ENCODE assay signal across 11 mouse cellular contexts in the genomic region with DNA sequence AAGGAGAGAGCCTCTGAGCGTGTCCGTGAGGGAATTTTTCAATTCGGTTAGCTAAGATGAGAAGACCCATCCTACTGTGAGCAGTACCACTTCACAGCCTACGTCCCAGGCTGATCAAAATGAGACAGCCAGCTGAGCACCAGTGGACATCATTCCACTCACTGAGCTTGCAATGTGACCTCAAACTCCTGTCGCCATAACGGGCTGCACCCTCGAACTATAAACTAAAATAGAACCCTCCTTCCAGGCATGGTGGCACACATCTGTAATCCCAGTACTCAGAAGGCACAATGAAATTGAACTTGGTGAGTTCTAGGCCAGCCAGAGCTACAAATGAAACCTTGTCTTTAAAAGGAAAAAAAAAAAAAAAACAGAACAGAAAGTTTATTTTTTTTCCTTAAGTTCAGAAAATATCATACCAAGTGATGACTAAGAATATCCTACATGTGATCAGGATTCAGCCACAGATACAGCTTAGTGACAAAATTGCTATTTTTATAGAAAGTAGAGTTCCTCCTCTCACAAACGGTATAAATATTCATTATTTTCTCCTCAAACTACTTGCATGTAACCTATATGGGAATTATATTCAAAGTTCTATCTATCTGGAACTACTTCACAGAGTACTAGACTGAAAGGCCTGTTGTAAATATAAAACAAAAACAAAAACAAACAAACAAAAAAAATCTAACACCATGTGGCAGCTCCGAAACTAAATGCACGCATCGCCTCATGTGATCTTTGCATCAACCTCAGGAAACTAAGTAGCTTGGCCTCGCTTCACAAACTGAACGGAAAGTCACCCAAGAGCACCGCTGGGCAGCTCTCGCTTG. TPM values are rescaled to one million over a fixed set of nuclear protein-coding genes. Genes with fewer than 3 reads are reported as not detected.
A peak's percentile ranks its signal among the peaks of the same experiment; 100 is the strongest.
DNase-seq lines count a peak whose midpoint lies in the region; ATAC-seq and TF ChIP-seq lines count a peak whose summit lies in the region.
"Had no signal": no experiment of that assay in that cellular context is flagged by ENCODE, and none has a peak within 500 bp of the region (broad histone marks: within the 10 kb centered on the region; RNA-seq: fewer than 3 reads in every experiment).

No protein-coding gene starts in this region.

- no peak for TF ChIP-seq CTCF in C2C12 (IDR thresholded peaks at IDR 0.05; ENCODE audit: control insufficient read depth, insufficient read depth, insufficient read length)
- TF ChIP-seq CTCF in cerebellum, adult 2 months (IDR thresholded peaks at IDR 0.05; ENCODE audit: borderline replicate concordance, insufficient read depth, low read depth, low read length) = no peak
- no peak for TF ChIP-seq CTCF in intestine, postnatal 0 days (IDR thresholded peaks at IDR 0.05; ENCODE audit: low read depth)

- peaks cover 99% of the 10 kb centered on the region for H3K79me2 ChIP-seq in C2C12 (ENCODE audit: control insufficient read depth, insufficient read depth)
- H3K79me2 ChIP-seq in macrophage (ENCODE audit: inconsistent target) = peaks cover 93% of the 10 kb centered on the region

- TF ChIP-seq POLR2A in cerebellum, adult 2 months (IDR thresholded peaks at IDR 0.05; ENCODE audit: borderline replicate concordance, insufficient read depth, low read length) = no peak

- H3K36me3 ChIP-seq in heart, embryonic 10.5 days = no peaks in the 10 kb centered on the region
- H3K36me3 ChIP-seq in C2C12 (ENCODE audit: control insufficient read depth, insufficient read depth) (peaks cover 14% of the 10 kb centered on the region), macrophage (ENCODE audit: inconsistent target) (peaks cover 36% of the 10 kb centered on the region)
- peaks cover 12% of the 10 kb centered on the region; the same call in 1 of the 2 replicates for H3K36me3 ChIP-seq in intestine, postnatal 0 days (ENCODE audit: control insufficient read depth, insufficient read depth)
- H3K36me3 ChIP-seq: forebrain, embryonic 12.5 days; hindbrain, embryonic 13.5 days; midbrain, embryonic 13.5 days had no signal

- 84% methylated on average over 15 of the region's 15 CpGs for WGBS in heart, embryonic 10.5 days
- WGBS in macrophage (ENCODE audit: missing documents) = 54% methylated on average over 15 of the region's 15 CpGs
- 85% methylated on average over 15 of the region's 15 CpGs for WGBS in cerebellum, adult 2 months
- 86% methylated on average over 15 of the region's 15 CpGs for WGBS in intestine, postnatal 0 days

- no peak overlapping the region for H3K4me3 ChIP-seq in heart, embryonic 10.5 days
- H3K4me3 ChIP-seq in C2C12 (ENCODE audit: insufficient read depth, poor library complexity, severe bottlenecking) (no peak overlapping the region), macrophage (ENCODE audit: inconsistent target) (no peak overlapping the region)
- H3K4me3 ChIP-seq in cerebellum, adult 2 months (replicated peaks; ENCODE audit: insufficient read depth, low read depth, low read length) = no peak overlapping the region
- no peak overlapping the region for H3K4me3 ChIP-seq in intestine, postnatal 0 days (ENCODE audit: low read depth, low read length)
- H3K4me3 ChIP-seq: forebrain, embryonic 12.5 days; hindbrain, embryonic 13.5 days; midbrain, embryonic 13.5 days had no signal

- peaks cover 90% of the 10 kb centered on the region for H3K79me3 ChIP-seq in C2C12 (ENCODE audit: low read depth)

- H3K9ac ChIP-seq in intestine, postnatal 0 days (ENCODE audit: low read depth, low read length) = no peak overlapping the region
- H3K9ac ChIP-seq: forebrain, embryonic 12.5 days; hindbrain, embryonic 13.5 days; midbrain, embryonic 13.5 days had no signal

- no peak for DNase-seq in heart, embryonic 10.5 days (ENCODE audit: low spot score)
- no peak for DNase-seq in heart, postnatal 25 days (ENCODE audit: low spot score)
- peak; percentile 24 to 26 for DNase-seq in left cerebral cortex, postnatal 25 days (ENCODE audit: low spot score in 2 of 2)
- DNase-seq in left cerebral cortex, postnatal 4 days = no peak
- DNase-seq in cerebellum, adult 2 months = no peak

- no peak for ATAC-seq in intestine, postnatal 0 days
- ATAC-seq: midbrain, embryonic 13.5 days had no signal

- 0 out of 2 replicates have a peak overlapping the region, but pooled peaks have one; percentile 36 for H3K27ac ChIP-seq in heart, embryonic 10.5 days
- peak overlapping the region; percentile 97 for H3K27ac ChIP-seq in macrophage
- H3K27ac ChIP-seq in cerebellum, adult 2 months (ENCODE audit: insufficient read depth, low read length) = no peak overlapping the region
- no peak overlapping the region for H3K27ac ChIP-seq in intestine, postnatal 0 days (ENCODE audit: low read depth, low read length)
- H3K27ac ChIP-seq: midbrain, embryonic 13.5 days had no signal

- peak overlapping the region; percentile 31 for H3ac ChIP-seq in C2C12 (ENCODE audit: control insufficient read depth, insufficient read length, low read depth)

- no peak overlapping the region for H3K4me2 ChIP-seq in intestine, postnatal 0 days (replicated peaks; ENCODE audit: low read depth)
- H3K4me2 ChIP-seq: forebrain, embryonic 12.5 days; hindbrain, embryonic 13.5 days; midbrain, embryonic 13.5 days had no signal

- H3K9me3 ChIP-seq in heart, embryonic 10.5 days = no peaks in the 10 kb centered on the region
- no peaks in the 10 kb centered on the region for H3K9me3 ChIP-seq in intestine, postnatal 0 days (ENCODE audit: control insufficient read depth)
- H3K9me3 ChIP-seq: forebrain, embryonic 12.5 days; hindbrain, embryonic 13.5 days; midbrain, embryonic 13.5 days had no signal

- H3K4me1 ChIP-seq in heart, embryonic 10.5 days = peaks cover 27% of the 10 kb centered on the region
- H3K4me1 ChIP-seq in cerebellum, adult 2 months (ENCODE audit: control insufficient read depth, insufficient read depth, low read length) = peaks cover 2% of the 10 kb centered on the region; the same call in 1 of the 2 replicates
- H3K4me1 ChIP-seq in intestine, postnatal 0 days (replicated peaks; ENCODE audit: control insufficient read depth, insufficient read depth, low read length) = no peaks in the 10 kb centered on the region
- H3K4me1 ChIP-seq: midbrain, embryonic 13.5 days had no signal

- intact Hi-C loops in heart, postnatal 25 days (cut with DNase I) = no loop called here
- intact Hi-C loops in left cerebral cortex, postnatal 25 days (cut with DNase I) = no loop called here
- intact Hi-C loops in left cerebral cortex, postnatal 4 days (cut with DNase I) = no loop called here

- no peaks in the 10 kb centered on the region for H3K27me3 ChIP-seq in heart, embryonic 10.5 days (ENCODE audit: insufficient read depth, poor library complexity, severe bottlenecking)
- no peaks in the 10 kb centered on the region for H3K27me3 ChIP-seq in C2C12 (ENCODE audit: control insufficient read depth, insufficient read depth, insufficient read length)
- H3K27me3 ChIP-seq in cerebellum, adult 2 months (ENCODE audit: control insufficient read depth, insufficient read depth, low read length) = no peaks in the 10 kb centered on the region
- no peaks in the 10 kb centered on the region for H3K27me3 ChIP-seq in intestine, postnatal 0 days (replicated peaks; ENCODE audit: control insufficient read depth, insufficient read depth, low read length)
- H3K27me3 ChIP-seq: forebrain, embryonic 12.5 days; hindbrain, embryonic 13.5 days; midbrain, embryonic 13.5 days had no signal

TF ChIP-seq in C2C12, 6 proteins besides CTCF, POLR2A, EP300 and RAD21:
- TF ChIP-seq MAX (IDR thresholded peaks at IDR 0.05) (no peak), FOSL1 (IDR thresholded peaks at IDR 0.05; ENCODE audit: insufficient read depth, low read length, poor library complexity, severe bottlenecking) (no peak), USF1 (IDR thresholded peaks at IDR 0.05; ENCODE audit: low read depth) (peak; percentile 41)

RNA-seq across cellular contexts. Expression of a gene that starts 50.9 kb away (rescaled TPM):
- 37.7 and 39.5 TPM in 2 replicates for polyA plus RNA-seq in heart, embryonic 10.5 days (2016; fragmentation: Nextera tagmentation; extraction: Ambion mirVana)
- 10 to 100 TPM; 39.8 to 46.7 TPM for total RNA-seq in heart, postnatal 25 days (2021)
- 10 to 100 TPM; 20.3 to 22.0 TPM for total RNA-seq in left cerebral cortex, postnatal 25 days (2021)
- total RNA-seq in left cerebral cortex, postnatal 4 days (2021) = 10 to 100 TPM; 40.9 to 43.2 TPM
- polyA plus RNA-seq in C2C12 (2012; fragmentation: generic; extraction: Trizol) (82.7 TPM), macrophage (2018) (294 to 476 TPM (median 316 TPM) in 3 replicates)
- 1,000 to 10,000 TPM in 19 of 26 experiments, 100 to 1,000 TPM in 7; 688 to 3,418 (median 1,422) TPM for total RNA-seq in macrophage (2018; cell fraction: chromatin; rRNA removed)
- total RNA-seq in macrophage (2018; cell fraction: cytosol; rRNA removed) = 100 to 1,000 TPM; 187 to 587 (median 339) TPM
- total RNA-seq in macrophage (2018; cell fraction: nucleus; rRNA removed) = 1,000 to 10,000 TPM in 10 of 26 experiments, 100 to 1,000 TPM in 16; 382 to 1,913 (median 872) TPM
- polyA plus RNA-seq in cerebellum, adult 2 months (2012; rRNA removed) = 21.0 and 21.5 TPM in 2 replicates
- 32.3 and 34.1 TPM in 2 replicates for polyA plus RNA-seq in intestine, postnatal 0 days (2015; fragmentation: Nextera tagmentation; extraction: Ambion mirVana)

Comparison
In these comparisons a context has a peak if more than half of its experiments do, and no peak if none do; other contexts are left out.
1. DNase-seq: peak in left cerebral cortex, postnatal 25 days (2 of 2); none in heart, embryonic 10.5 days (single experiment), heart, postnatal 25 days (single experiment), left cerebral cortex, postnatal 4 days (single experiment) and cerebellum, adult 2 months (0 of 2).
2. H3K27ac ChIP-seq: peak in heart, embryonic 10.5 days (single experiment) and macrophage (single experiment); none in cerebellum, adult 2 months (single experiment) and intestine, postnatal 0 days (single experiment).